7 mouse cellular contexts compared by ENCODE assay signal in genomic region chr1:136174101-136174606, GRCm38 (mm10). TPM values are rescaled to one million over a fixed set of nuclear protein-coding genes. Genes with fewer than 3 reads are reported as not detected.
A peak's percentile ranks its signal among the peaks of the same experiment; 100 is the strongest.
DNase-seq lines count a peak whose midpoint lies in the region; ATAC-seq and TF ChIP-seq lines count a peak whose summit lies in the region.

No protein-coding gene starts in this region.

- no peaks in the 10 kb centered on the region for H3K9me3 ChIP-seq in MEL (replicated peaks; ENCODE audit: insufficient read depth, low read length)
- no peaks in the 10 kb centered on the region for H3K9me3 ChIP-seq in hindbrain, embryonic 11.5 days (ENCODE audit: control insufficient read depth, low read length)
- no peaks in the 10 kb centered on the region for H3K9me3 ChIP-seq in limb, embryonic 11.5 days (ENCODE audit: control insufficient read depth, low read length)
- no peaks in the 10 kb centered on the region for H3K9me3 ChIP-seq in midbrain, embryonic 13.5 days

- no peak overlapping the region for H3K4me3 ChIP-seq in MEL (ENCODE audit: control insufficient read depth in 1 of 2, insufficient read depth in 1 of 2, low read depth in 2 of 2, low read length in 2 of 2)
- no peak overlapping the region for H3K4me3 ChIP-seq in hindbrain, embryonic 11.5 days (ENCODE audit: low read depth, low read length)
- no peak overlapping the region for H3K4me3 ChIP-seq in limb, embryonic 11.5 days (ENCODE audit: low read depth, low read length)
- no peak overlapping the region for H3K4me3 ChIP-seq in midbrain, embryonic 13.5 days (replicated peaks)

- ATAC-seq in hindbrain, embryonic 11.5 days (ENCODE audit: low FRiP score): peak; percentile 6; the same call in 1 of the 2 replicates
- no peak for ATAC-seq in limb, embryonic 11.5 days (ENCODE audit: insufficient number of reproducible peaks, low FRiP score, low TSS enrichment, low read depth)
- ATAC-seq in midbrain, embryonic 13.5 days: peak; percentile 36
- no peak for ATAC-seq in frontal cortex, adult (ENCODE audit: low TSS enrichment)

- H3K27ac ChIP-seq in MEL (ENCODE audit: control insufficient read depth, low read depth, low read length): no peak overlapping the region
- no peak overlapping the region for H3K27ac ChIP-seq in hindbrain, embryonic 11.5 days (ENCODE audit: low read depth, low read length)
- no peak overlapping the region for H3K27ac ChIP-seq in limb, embryonic 11.5 days (replicated peaks; ENCODE audit: low read depth, low read length)
- 0 out of 2 replicates have a peak overlapping the region, but pooled peaks have one; percentile 36 for H3K27ac ChIP-seq in midbrain, embryonic 13.5 days

- peaks cover 10 to 19% of the 10 kb centered on the region in 2 experiments for H3K4me1 ChIP-seq in MEL (ENCODE audit: control insufficient read depth in 1 of 2, insufficient read depth in 2 of 2, low read length in 2 of 2)
- peaks cover 11% of the 10 kb centered on the region for H3K4me1 ChIP-seq in hindbrain, embryonic 11.5 days (replicated peaks; ENCODE audit: control insufficient read depth, insufficient read depth, low read length)
- peaks cover 10% of the 10 kb centered on the region for H3K4me1 ChIP-seq in limb, embryonic 11.5 days (ENCODE audit: control insufficient read depth, insufficient read depth, low read length)
- peaks cover 22% of the 10 kb centered on the region for H3K4me1 ChIP-seq in midbrain, embryonic 13.5 days (replicated peaks)

- H3K27me3 ChIP-seq in MEL (ENCODE audit: control insufficient read depth in 1 of 2, insufficient read depth in 2 of 2, low read length in 2 of 2): no peaks in the 10 kb centered on the region
- no peaks in the 10 kb centered on the region for H3K27me3 ChIP-seq in hindbrain, embryonic 11.5 days (ENCODE audit: control insufficient read depth, insufficient read depth, low read length)
- H3K27me3 ChIP-seq in limb, embryonic 11.5 days (ENCODE audit: control insufficient read depth, insufficient read depth, low read length): no peaks in the 10 kb centered on the region
- no peaks in the 10 kb centered on the region for H3K27me3 ChIP-seq in midbrain, embryonic 13.5 days

- TF ChIP-seq CTCF in MEL (IDR thresholded peaks at IDR 0.05 in 2 of 3, conservative IDR thresholded peaks at IDR 0.05 in 1 of 3; ENCODE audit: control insufficient read depth in 1 of 3, insufficient read depth in 1 of 3, low read depth in 2 of 3, low read length in 3 of 3, poor library complexity in 1 of 3, severe bottlenecking in 1 of 3): no peak

- peaks cover 1 to 10% of the 10 kb centered on the region in 2 experiments; a peak in 3 of 4 replicates for H3K36me3 ChIP-seq in MEL (ENCODE audit: control insufficient read depth in 1 of 2, insufficient read depth in 2 of 2, low read length in 2 of 2)
- H3K36me3 ChIP-seq in hindbrain, embryonic 11.5 days (ENCODE audit: control insufficient read depth, insufficient read depth, low read length): no peaks in the 10 kb centered on the region
- peaks cover 7% of the 10 kb centered on the region for H3K36me3 ChIP-seq in limb, embryonic 11.5 days (ENCODE audit: control insufficient read depth, insufficient read depth, low read length)
- H3K36me3 ChIP-seq in midbrain, embryonic 13.5 days: peaks cover 86% of the 10 kb centered on the region

- no peaks in the 10 kb centered on the region for H3K79me2 ChIP-seq in MEL (ENCODE audit: control insufficient read depth, insufficient read depth, low read length, poor library complexity)

- H3K9ac ChIP-seq in MEL (ENCODE audit: control insufficient read depth, low read depth, low read length, poor library complexity, severe bottlenecking): peak overlapping the region; percentile 32; the same call in 1 of the 2 replicates
- H3K9ac ChIP-seq in hindbrain, embryonic 11.5 days (ENCODE audit: low read depth, low read length): no peak overlapping the region
- no peak overlapping the region for H3K9ac ChIP-seq in limb, embryonic 11.5 days (ENCODE audit: low read length)
- peak overlapping the region; percentile 29; the same call in 1 of the 2 replicates for H3K9ac ChIP-seq in midbrain, embryonic 13.5 days (replicated peaks)

- TF ChIP-seq POLR2A in MEL (IDR thresholded peaks at IDR 0.05; ENCODE audit: control insufficient read depth in 1 of 2, insufficient read depth in 1 of 2, low read depth in 1 of 2, low read length in 2 of 2, poor library complexity in 1 of 2): no peak

- DNase-seq in CD4-positive helper T cell, adult 2 months (ENCODE audit: low read depth, low spot score): peak; percentile 71
- peak; percentile 71 for DNase-seq in MEL (ENCODE audit: low read depth, low spot score)
- DNase-seq in hindbrain, embryonic 11.5 days (ENCODE audit: low spot score): peak; percentile 53
- peak; percentile 38 for DNase-seq in limb, embryonic 11.5 days (ENCODE audit: low spot score)
- DNase-seq in cerebellum, adult 8-10 months: no peak

- no peak for TF ChIP-seq EP300 in MEL (IDR thresholded peaks at IDR 0.05; ENCODE audit: low read depth in 1 of 2, low read length in 2 of 2)

- H3K4me2 ChIP-seq in hindbrain, embryonic 11.5 days (replicated peaks; ENCODE audit: low read depth, low read length): no peak overlapping the region
- H3K4me2 ChIP-seq in limb, embryonic 11.5 days (ENCODE audit: low read depth, severe bottlenecking): no peak overlapping the region
- H3K4me2 ChIP-seq in midbrain, embryonic 13.5 days (replicated peaks): no peak overlapping the region

- 10% methylated on average over 13 of the region's 13 CpGs for WGBS in hindbrain, embryonic 11.5 days
- WGBS in limb, embryonic 11.5 days: 16% methylated on average over 13 of the region's 13 CpGs
- 13% methylated on average over 13 of the region's 13 CpGs for WGBS in midbrain, embryonic 13.5 days

- TF ChIP-seq RAD21 in MEL (IDR thresholded peaks at IDR 0.05; ENCODE audit: low read depth, low read length): no peak

TF ChIP-seq in MEL, 35 proteins besides CTCF, POLR2A, EP300 and RAD21:
- TF ChIP-seq MAX (IDR thresholded peaks at IDR 0.05; ENCODE audit: low read length): no peak
- no peak for TF ChIP-seq KAT2A (conservative IDR thresholded peaks at IDR 0.05; ENCODE audit: low read depth, low read length)
- TF ChIP-seq USF2 (IDR thresholded peaks at IDR 0.05; ENCODE audit: borderline replicate concordance in 1 of 2, insufficient read depth in 1 of 2, low read depth in 1 of 2, low read length in 2 of 2): no peak
- no peak for TF ChIP-seq E2F4 (IDR thresholded peaks at IDR 0.05; ENCODE audit: borderline replicate concordance, low read depth, low read length)
- TF ChIP-seq MAZ (IDR thresholded peaks at IDR 0.05; ENCODE audit: low read depth, low read length): no peak
- TF ChIP-seq CHD1 (IDR thresholded peaks at IDR 0.05; ENCODE audit: low read depth, low read length): no peak
- TF ChIP-seq MXI1 (IDR thresholded peaks at IDR 0.05; ENCODE audit: low read depth, low read length): no peak
- no peak for TF ChIP-seq SMC3 (IDR thresholded peaks at IDR 0.05; ENCODE audit: low read depth, low read length)
- no peak for TF ChIP-seq MAFK (IDR thresholded peaks at IDR 0.05; ENCODE audit: borderline replicate concordance, low read depth, low read length)
- TF ChIP-seq POLR2AphosphoS5 (IDR thresholded peaks at IDR 0.05; ENCODE audit: borderline replicate concordance, low read depth, low read length): no peak
- TF ChIP-seq POLR2AphosphoS2 (IDR thresholded peaks at IDR 0.05; ENCODE audit: low read length): no peak
- no peak for TF ChIP-seq ZMIZ1 (IDR thresholded peaks at IDR 0.05; ENCODE audit: low read depth, low read length)
- no peak for TF ChIP-seq ETS1 (IDR thresholded peaks at IDR 0.05; ENCODE audit: low read depth, low read length)
- TF ChIP-seq TAL1 (IDR thresholded peaks at IDR 0.05; ENCODE audit: low read length): no peak
- TF ChIP-seq NELFE (IDR thresholded peaks at IDR 0.05; ENCODE audit: low read depth, low read length): no peak
- no peak for TF ChIP-seq NRF1 (IDR thresholded peaks at IDR 0.05; ENCODE audit: insufficient read depth, low read depth, low read length, poor library complexity, severe bottlenecking)
- no peak for TF ChIP-seq CHD2 (IDR thresholded peaks at IDR 0.05; ENCODE audit: low read length)
- TF ChIP-seq GABPA (IDR thresholded peaks at IDR 0.05; ENCODE audit: low read depth, low read length): no peak

RNA-seq across cellular contexts. Expression of gene Mroh3, which starts 38.5 kb away (rescaled TPM):
- not detected in 2 replicates for total RNA-seq in MEL (2012; rRNA removed)
- polyA plus RNA-seq in MEL (2012; ENCODE audit: insufficient read depth in 1 of 2, insufficient read length in 2 of 2, low read depth in 1 of 2, low replicate concordance in 2 of 2, missing spikeins in 1 of 2): not detected
- 0.25 and 0.32 TPM in 2 replicates for polyA plus RNA-seq in hindbrain, embryonic 11.5 days (2014; fragmentation: Nextera tagmentation; extraction: Ambion mirVana)
- polyA plus RNA-seq in limb, embryonic 11.5 days (2014; fragmentation: Nextera tagmentation; extraction: Ambion mirVana): 0.33 and 0.40 TPM in 2 replicates
- polyA plus RNA-seq in midbrain, embryonic 13.5 days (2015; fragmentation: Nextera tagmentation; extraction: Ambion mirVana): 0.17 and 0.22 TPM in 2 replicates

RNA-seq across cellular contexts. Expression of gene Kif21b, which starts 43.0 kb away (rescaled TPM):
- total RNA-seq in MEL (2012; rRNA removed): 4.0 and 7.6 TPM in 2 replicates
- polyA plus RNA-seq in MEL (2012; ENCODE audit: insufficient read depth in 1 of 2, insufficient read length in 2 of 2, low read depth in 1 of 2, low replicate concordance in 2 of 2, missing spikeins in 1 of 2): 10 to 100 TPM in 1 of 2 experiments, not detected in 1; 34.0 TPM
- 17.7 and 24.4 TPM in 2 replicates for polyA plus RNA-seq in hindbrain, embryonic 11.5 days (2014; fragmentation: Nextera tagmentation; extraction: Ambion mirVana)
- polyA plus RNA-seq in limb, embryonic 11.5 days (2014; fragmentation: Nextera tagmentation; extraction: Ambion mirVana): 8.9 and 10.2 TPM in 2 replicates
- 44.1 and 49.3 TPM in 2 replicates for polyA plus RNA-seq in midbrain, embryonic 13.5 days (2015; fragmentation: Nextera tagmentation; extraction: Ambion mirVana)

RNA-seq across cellular contexts. Expression of gene Inava, which starts 59.9 kb away (rescaled TPM):
- 0.12 and 0.13 TPM in 2 replicates for total RNA-seq in MEL (2012; rRNA removed)
- under 1 TPM in 1 of 2 experiments, not detected in 1; 0.65 TPM for polyA plus RNA-seq in MEL (2012; ENCODE audit: insufficient read depth in 1 of 2, insufficient read length in 2 of 2, low read depth in 1 of 2, low replicate concordance in 2 of 2, missing spikeins in 1 of 2)
- polyA plus RNA-seq in hindbrain, embryonic 11.5 days (2014; fragmentation: Nextera tagmentation; extraction: Ambion mirVana): 13.9 and 14.3 TPM in 2 replicates
- polyA plus RNA-seq in limb, embryonic 11.5 days (2014; fragmentation: Nextera tagmentation; extraction: Ambion mirVana): 26.8 and 27.8 TPM in 2 replicates
- 4.7 and 6.2 TPM in 2 replicates for polyA plus RNA-seq in midbrain, embryonic 13.5 days (2015; fragmentation: Nextera tagmentation; extraction: Ambion mirVana)

Comparison
In these comparisons a context has a peak if more than half of its experiments do, and no peak if none do; other contexts are left out.
1. H3K9ac ChIP-seq: peak in MEL (single experiment) and midbrain, embryonic 13.5 days (single experiment); none in hindbrain, embryonic 11.5 days (single experiment) and limb, embryonic 11.5 days (single experiment).
2. ATAC-seq: peak in hindbrain, embryonic 11.5 days (single experiment) and midbrain, embryonic 13.5 days (single experiment); none in limb, embryonic 11.5 days (single experiment) and frontal cortex, adult (single experiment).